Mouse (Mus musculus) urinary bladder, adult 2 months (tissue): ENCODE results near the gene Ccp110. TPM values are rescaled to one million over a fixed set of nuclear protein-coding genes. Genes with fewer than 3 reads are reported as not detected.

Experiments
- DNase-seq: peaks from one replicate; pipeline ENCODE4 v3.0.0; 2022; ENCODE audit warnings: low spot score
- polyA plus RNA-seq: library from polyadenylated mRNA; depleted of rRNA; stranded (reverse); fragments of >200 nt; gene quantifications from 2 replicates; pipeline ENCODE4 v1.2.3, GENCODE M21; 2012; rRNA removed

Gene Ccp110
- polyA plus RNA-seq, 1 experiment = 11.7 TPM

DNA sequence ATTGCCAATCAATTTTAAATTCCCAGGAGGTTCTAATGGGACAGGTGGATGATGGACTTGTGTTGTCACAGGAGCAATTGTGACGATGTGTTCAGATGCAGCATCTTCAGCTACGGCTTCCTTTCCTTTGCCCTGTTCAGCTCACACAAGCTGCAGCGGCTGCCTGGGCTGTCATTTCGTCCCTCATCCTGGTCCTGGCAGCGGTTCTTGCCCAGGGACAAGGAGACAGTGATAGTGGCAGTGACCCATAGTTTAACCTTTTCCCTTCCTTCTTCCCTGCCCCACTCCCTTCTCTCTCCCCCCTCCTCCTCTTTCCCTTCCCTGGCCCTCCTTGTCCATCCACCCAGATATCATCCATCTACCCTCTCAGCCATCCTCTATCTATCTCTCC, 54.5 kb downstream of the Ccp110 start:
- DNase-seq = no peak

DNA sequence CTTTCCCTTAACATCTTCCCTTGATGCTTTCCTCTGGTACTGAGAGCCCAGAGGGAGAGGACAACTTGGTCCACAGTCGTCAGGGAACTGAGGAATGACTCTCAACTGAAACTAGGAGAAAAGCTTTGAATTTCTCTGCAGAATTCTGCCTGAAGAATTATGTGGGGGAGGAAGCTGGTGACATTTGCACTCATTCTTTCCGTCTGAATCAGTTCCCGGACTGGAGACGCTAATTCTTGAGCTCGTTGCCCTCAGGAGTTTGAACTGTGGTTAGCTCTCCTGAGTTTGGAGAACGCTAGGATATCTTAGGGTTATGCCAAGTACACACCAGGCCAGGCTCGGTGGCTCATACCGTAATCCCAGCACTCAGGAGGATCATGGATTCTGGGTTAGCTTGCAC, 56.9 kb downstream of the Ccp110 start:
- DNase-seq = no peak

DNA sequence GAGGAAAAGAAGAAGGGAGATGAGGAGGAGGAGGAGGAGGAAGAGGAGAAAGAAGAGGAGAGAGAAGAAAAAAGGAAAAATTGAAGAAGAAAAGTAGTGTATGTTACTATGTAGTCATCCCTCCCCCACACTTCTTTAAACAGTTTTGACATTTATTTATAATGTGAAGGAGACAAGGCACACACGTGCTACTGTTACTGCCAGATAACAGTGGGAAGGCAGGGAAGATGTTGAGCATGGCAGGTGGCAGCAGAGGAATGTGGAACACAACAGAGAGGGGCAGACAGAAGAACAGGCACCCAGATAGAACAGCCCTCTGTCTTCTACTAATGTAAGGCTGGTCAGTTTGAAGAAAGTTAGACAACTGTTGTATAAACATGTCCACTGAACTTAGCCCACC, 57.3 kb downstream of the Ccp110 start:
- DNase-seq = no peak

DNA sequence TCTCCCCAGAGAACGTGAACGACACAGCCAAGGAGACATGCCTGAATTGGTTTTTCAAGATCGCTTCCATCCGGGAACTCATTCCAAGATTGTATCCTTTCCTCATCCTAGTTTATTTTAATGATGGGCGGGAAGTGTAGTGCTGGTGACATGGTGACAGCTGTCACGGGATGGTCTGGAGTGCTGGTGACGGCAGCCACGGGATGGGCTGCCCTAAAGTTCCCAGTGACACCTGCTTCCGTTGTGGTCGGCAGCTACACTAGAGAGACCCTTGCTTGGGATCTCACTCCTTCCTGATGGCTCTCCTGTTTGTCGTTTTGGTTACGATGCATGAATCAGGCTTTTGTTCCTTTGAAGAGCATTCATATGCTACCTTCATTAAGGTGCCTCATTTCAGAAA, 60.7 kb downstream of the Ccp110 start:
- no peak for DNase-seq

DNA sequence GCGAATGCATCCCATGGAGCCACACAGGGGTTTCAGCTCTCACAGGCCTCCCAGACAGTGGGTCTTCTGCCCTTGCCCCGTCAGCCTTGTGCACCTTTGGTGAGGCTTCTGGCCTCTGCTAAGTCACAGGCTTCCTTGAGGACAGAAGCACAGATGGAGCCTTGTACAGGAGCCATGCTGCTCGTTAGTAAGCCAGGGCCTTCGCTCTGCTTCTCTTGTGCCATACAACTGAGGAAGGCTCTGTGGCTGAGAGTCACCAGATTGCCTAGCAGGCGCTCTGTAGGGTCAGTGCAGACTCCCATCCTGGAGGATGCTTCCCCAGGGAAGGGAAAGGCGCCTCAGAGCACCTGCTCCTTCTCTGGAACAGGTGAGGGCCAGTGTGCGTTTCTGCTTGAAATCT, 63.6 kb downstream of the Ccp110 start:
- DNase-seq = no peak

DNA sequence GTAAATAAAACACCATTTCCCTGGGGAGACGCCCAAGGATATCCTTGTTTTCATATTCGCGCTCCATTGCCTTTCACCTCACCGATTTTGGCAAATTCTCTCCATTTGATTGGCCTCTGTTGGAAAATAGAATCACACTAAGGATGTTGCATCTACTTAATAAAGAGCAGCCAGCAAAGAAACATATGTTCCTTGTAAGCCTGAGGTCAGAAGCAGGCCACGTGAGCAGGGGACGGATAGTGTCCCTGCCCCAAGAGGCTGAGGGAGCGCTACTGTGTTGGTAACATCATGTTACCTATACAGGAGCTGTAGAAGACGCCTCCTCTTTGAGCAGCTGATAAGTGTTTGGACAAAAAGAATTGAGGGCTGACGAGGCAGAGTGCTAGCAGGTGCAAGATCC, 64.1 kb downstream of the Ccp110 start:
- DNase-seq = no peak

DNA sequence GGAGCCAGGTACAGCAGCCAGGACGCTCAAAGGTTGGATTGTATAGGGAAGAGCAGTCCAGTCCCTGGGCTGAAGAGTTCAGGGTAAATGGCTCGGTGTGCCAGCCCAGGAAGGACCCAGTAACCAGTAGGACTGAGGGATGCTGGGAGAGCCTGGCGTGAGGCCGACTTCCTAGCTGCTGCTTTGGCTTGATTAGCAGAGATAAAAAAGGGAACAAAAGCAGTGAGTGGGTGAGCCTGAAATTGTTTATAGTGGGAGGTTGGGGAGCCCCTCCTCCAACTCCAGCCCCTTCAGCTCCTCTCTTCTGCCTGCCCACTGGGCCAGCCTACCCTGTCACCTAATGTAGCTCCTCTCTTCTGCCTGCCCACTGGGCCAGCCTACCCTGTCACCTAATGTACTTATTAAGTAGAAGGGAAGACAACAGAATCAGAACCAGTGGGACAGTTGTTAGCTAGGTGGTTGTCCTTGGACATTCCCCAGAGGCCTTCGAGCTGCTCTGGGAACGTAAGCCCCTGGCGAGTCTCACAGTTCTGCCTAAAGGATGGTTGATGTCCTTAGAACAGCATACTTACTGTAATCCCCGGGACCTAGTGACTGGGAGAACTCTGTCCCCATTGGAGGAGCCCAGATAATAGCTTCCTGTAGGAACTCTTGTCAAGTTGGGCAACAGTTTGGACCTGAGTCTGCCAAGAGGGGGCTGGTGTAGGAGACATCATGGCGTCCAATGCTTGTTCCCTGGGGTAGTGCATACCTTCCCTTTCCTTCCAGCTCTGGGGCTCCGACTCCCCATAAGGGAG, 65.4 kb downstream of the Ccp110 start:
- DNase-seq = no peak

DNA sequence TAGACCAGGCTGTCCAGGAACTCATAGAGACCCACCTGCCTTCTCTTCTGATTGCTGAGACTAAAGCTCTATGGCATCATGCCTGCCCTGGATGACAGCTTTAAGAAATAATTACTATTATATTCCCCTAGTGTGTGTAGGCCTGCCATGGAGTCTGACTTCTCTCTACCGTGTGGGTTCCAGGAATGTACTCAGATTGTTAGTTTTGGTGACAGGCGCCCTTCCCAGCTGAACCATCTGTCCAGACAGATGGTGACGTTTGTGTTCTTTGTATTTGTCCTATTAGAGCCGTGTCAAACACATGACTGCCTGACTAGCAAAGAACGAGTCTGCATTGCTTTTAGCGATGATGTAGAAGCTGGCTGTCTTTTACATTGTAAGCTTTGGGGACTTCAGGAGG, 66.2 kb downstream of the Ccp110 start:
- DNase-seq = no peak

DNA sequence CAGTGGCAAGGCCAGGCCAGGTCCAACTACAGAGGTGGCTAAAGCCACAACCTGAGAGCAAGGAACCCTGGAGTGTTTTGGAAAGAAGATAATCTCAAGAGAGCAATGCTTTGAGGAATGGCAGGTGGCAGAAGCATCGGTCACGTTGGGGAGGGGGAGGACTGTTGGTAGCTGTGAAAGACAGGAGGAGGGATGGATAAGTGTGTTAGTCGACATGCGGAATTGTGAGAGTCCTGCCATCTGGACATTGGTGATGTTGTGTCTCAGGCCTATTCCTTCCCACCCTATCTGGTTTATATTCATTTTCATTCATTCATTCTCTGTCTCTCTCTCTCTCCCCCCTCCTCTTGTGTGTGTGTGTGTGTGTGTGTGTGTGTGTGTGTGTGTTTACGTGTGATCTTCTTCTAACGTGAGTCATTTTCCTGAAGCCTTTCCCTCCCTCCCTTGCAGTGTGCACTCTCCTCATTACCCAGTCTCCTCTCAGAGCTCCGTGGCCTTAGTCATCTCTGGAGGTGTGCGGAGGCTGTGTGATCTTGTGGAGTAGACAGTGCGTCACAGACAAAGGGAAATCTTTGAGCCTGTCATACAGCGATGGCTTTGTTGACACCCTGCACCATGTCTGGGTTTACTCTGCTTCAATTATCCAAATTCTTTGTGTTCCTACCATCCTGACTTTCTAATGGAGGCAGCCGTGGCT, 71.1 kb downstream of the Ccp110 start:
- no peak for DNase-seq

DNA sequence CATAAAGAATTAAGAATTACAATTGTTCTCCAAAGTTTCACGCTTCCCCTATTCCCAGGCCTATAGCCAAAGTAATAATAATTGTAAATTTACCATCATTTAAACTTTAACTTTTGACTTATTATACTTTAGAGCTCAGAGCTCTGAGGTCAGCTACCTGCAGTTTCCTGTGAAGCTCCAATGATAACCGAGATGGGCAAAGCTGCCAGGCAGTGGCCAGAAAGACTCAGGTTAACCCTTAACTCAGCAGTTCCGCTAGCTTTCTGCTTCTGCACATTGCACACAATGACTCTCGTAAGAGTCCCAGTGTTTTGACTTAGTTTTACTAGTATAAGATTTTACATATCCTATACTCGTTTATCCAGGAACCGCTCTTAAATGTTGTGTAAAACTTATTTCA, 73.7 kb downstream of the Ccp110 start:
- no peak for DNase-seq

Other genes with a start within 250 kb of the Ccp110 start
- 16.6 and 19.9 TPM in 2 replicates for gene Itpripl2, start 220.6 kb upstream of the Ccp110 start, polyA plus RNA-seq
- gene Coq7, start 179.2 kb upstream of the Ccp110 start, polyA plus RNA-seq = 64.4 and 72.4 TPM in 2 replicates
- gene Tmc7, start 127.8 kb upstream of the Ccp110 start, polyA plus RNA-seq = 9.2 and 9.3 TPM in 2 replicates
- gene Tmc5, start 115.3 kb upstream of the Ccp110 start, polyA plus RNA-seq = 0.04 TPM in 2 replicates
- 126 and 128 TPM in 2 replicates for gene Gde1, start 6.8 kb upstream of the Ccp110 start, polyA plus RNA-seq
- gene Vps35l, start 27.7 kb downstream of the Ccp110 start, polyA plus RNA-seq = 48.9 and 54.2 TPM in 2 replicates
- gene Iqck, start 143.2 kb downstream of the Ccp110 start, polyA plus RNA-seq = 2.8 and 4.3 TPM in 2 replicates
- gene Knop1, start 143.7 kb downstream of the Ccp110 start, polyA plus RNA-seq = 19.2 and 22.0 TPM in 2 replicates